Mouse (Mus musculus): ENCODE data around the gene Kif5a. TPM values are rescaled to one million over a fixed set of nuclear protein-coding genes. Genes with fewer than 3 reads are reported as not detected.

The Kif5a gene
- polyA plus RNA-seq, 1 experiment from 2014 or later, result 0.28 TPM

DNA sequence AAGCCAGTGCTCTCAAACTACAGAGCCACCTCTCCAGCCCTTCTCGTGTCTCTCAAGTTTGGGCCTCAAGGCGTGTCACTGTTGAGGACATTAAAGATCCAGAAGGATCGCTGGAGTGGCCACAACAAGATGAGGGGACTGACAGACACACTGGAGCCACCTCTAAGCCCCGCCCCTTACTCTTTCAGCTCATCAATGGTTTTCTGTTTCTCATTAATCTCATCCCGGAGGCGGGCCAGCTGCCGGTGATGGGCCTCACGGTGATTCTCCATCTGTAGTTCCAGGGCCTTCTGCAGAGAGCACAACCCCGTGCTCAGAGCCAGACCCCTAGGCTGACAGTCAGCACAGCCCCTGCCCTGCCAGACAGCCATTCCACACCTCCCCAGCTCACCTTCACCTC lies 26.6 kb downstream of the Kif5a start:
- H3K4me2 ChIP-seq (ENCODE audit: low read length), result no peak overlapping the region
- no peaks in the 10 kb centered on the region for H3K4me1 ChIP-seq (replicated peaks; ENCODE audit: insufficient read depth, low read length)
- H3K27ac ChIP-seq, result no peak overlapping the region
- ATAC-seq (replicated peaks; ENCODE audit: low FRiP score, low read depth), result no peak
- H3K4me3 ChIP-seq (replicated peaks; ENCODE audit: low read depth, low read length), result no peak overlapping the region
- 44% methylated on average over 9 of the region's 9 CpGs for WGBS
- no peak overlapping the region for H3K9ac ChIP-seq (ENCODE audit: low read depth, low read length)
- no peak for TF ChIP-seq CTCF (IDR thresholded peaks at IDR 0.05; ENCODE audit: low read depth)
- no peaks in the 10 kb centered on the region for H3K36me3 ChIP-seq (ENCODE audit: insufficient read depth, low read length)
- H3K27me3 ChIP-seq (ENCODE audit: insufficient read depth, low read length), result no peaks in the 10 kb centered on the region
- H3K9me3 ChIP-seq (replicated peaks; ENCODE audit: low read length), result no peaks in the 10 kb centered on the region
- no peak for DNase-seq (ENCODE audit: low spot score)

DNA sequence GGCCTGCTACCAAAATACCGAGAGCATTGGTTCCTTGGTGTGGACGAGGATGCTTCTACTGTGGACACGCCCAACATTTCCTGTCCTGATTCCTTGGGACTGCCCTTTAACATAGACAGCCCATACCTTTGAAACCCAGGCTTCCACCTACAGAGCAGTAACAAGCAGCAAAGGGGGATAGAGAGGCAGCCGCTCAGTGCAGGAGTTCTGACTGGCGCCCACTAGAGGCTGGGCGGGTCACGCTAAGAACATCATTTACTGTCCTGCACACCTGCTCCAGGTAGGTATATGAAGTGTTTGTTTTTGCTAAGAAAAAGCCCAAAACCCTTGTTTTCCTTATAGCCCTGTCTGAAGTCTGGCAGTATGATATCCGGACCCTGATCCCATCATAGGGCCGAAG lies 30.0 kb downstream of the Kif5a start:
- WGBS, result 79% methylated on average over 9 of the region's 9 CpGs

DNA sequence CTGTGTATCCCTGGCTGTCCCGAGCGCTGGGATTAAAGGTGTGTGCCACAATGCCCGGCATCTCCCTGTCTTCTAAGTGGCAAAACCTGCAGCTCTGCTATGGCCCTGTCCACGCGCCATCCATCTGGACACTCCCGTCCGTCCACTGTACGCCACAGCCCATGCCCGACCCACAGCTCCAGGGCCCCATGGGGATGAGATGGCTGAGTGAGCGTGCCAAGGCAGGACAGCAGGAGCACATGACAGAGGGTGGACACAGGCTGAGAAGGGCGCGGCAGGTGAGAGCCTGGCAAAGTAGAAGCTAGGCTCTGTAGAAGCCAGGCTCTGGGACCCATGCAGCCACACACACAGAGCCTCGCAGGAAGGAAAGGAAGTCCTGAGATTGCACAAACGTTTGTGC lies 31.4 kb downstream of the Kif5a start:
- ATAC-seq (replicated peaks; ENCODE audit: low FRiP score, low read depth) (no peak), DNase-seq (ENCODE audit: low spot score) (no peak)
- Histone ChIP-seq H3K4me2 (ENCODE audit: low read length) (no peak overlapping the region), H3K4me3 (replicated peaks; ENCODE audit: low read depth, low read length) (no peak overlapping the region), H3K36me3 (ENCODE audit: insufficient read depth, low read length) (no peaks in the 10 kb centered on the region), H3K4me1 (replicated peaks; ENCODE audit: insufficient read depth, low read length) (no peaks in the 10 kb centered on the region), H3K9ac (ENCODE audit: low read depth, low read length) (no peak overlapping the region), H3K9me3 (replicated peaks; ENCODE audit: low read length) (no peaks in the 10 kb centered on the region), H3K27ac (no peak overlapping the region), H3K27me3 (ENCODE audit: insufficient read depth, low read length) (no peaks in the 10 kb centered on the region)
- WGBS, result 66% methylated on average over 14 of the region's 14 CpGs
- TF ChIP-seq CTCF (IDR thresholded peaks at IDR 0.05; ENCODE audit: low read depth), result no peak

More for the DNA sequence above, 30.0 kb downstream of the Kif5a start:
- no peak overlapping the region for H3K27ac ChIP-seq
- ATAC-seq (replicated peaks; ENCODE audit: low FRiP score, low read depth) (no peak), DNase-seq (ENCODE audit: low spot score) (no peak)
- no peaks in the 10 kb centered on the region for H3K9me3 ChIP-seq (replicated peaks; ENCODE audit: low read length)
- H3K9ac ChIP-seq (ENCODE audit: low read depth, low read length), result no peak overlapping the region
- H3K36me3 ChIP-seq (ENCODE audit: insufficient read depth, low read length), result no peaks in the 10 kb centered on the region
- no peak overlapping the region for H3K4me2 ChIP-seq (ENCODE audit: low read length)
- no peak overlapping the region for H3K4me3 ChIP-seq (replicated peaks; ENCODE audit: low read depth, low read length)
- H3K27me3 ChIP-seq (ENCODE audit: insufficient read depth, low read length), result no peaks in the 10 kb centered on the region
- H3K4me1 ChIP-seq (replicated peaks; ENCODE audit: insufficient read depth, low read length), result no peaks in the 10 kb centered on the region
- peak; percentile 40; the same call in 1 of the 2 replicates for TF ChIP-seq CTCF (IDR thresholded peaks at IDR 0.05; ENCODE audit: low read depth)

DNA sequence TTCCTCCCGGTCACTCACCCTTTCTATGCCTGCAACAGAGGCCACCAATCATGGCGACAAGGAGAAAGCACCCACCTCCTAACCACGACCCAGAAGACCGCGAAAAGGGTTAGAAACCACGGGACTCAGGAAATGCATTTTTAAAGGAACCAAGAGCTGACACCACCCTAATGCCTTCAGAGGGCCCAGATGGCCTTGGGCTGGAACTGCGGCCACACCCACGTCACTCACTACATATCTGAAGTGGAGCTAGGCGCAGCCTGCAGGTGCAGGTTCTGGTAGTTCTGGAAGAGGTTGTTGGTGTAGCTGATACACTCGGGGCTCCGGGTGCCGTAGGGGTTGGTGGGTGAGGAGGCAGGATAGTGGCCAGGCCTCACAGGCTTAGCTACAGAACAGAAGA lies 32.5 kb downstream of the Kif5a start:
- Histone ChIP-seq H3K27me3 (ENCODE audit: insufficient read depth, low read length) (no peaks in the 10 kb centered on the region), H3K4me2 (ENCODE audit: low read length) (no peak overlapping the region), H3K36me3 (ENCODE audit: insufficient read depth, low read length) (no peaks in the 10 kb centered on the region), H3K4me1 (replicated peaks; ENCODE audit: insufficient read depth, low read length) (no peaks in the 10 kb centered on the region), H3K9me3 (replicated peaks; ENCODE audit: low read length) (no peaks in the 10 kb centered on the region), H3K9ac (ENCODE audit: low read depth, low read length) (no peak overlapping the region), H3K27ac (no peak overlapping the region), H3K4me3 (replicated peaks; ENCODE audit: low read depth, low read length) (no peak overlapping the region)
- WGBS, result 79% methylated on average over 12 of the region's 12 CpGs
- ATAC-seq (replicated peaks; ENCODE audit: low FRiP score, low read depth) (no peak), DNase-seq (ENCODE audit: low spot score) (no peak)
- no peak for TF ChIP-seq CTCF (IDR thresholded peaks at IDR 0.05; ENCODE audit: low read depth)

DNA sequence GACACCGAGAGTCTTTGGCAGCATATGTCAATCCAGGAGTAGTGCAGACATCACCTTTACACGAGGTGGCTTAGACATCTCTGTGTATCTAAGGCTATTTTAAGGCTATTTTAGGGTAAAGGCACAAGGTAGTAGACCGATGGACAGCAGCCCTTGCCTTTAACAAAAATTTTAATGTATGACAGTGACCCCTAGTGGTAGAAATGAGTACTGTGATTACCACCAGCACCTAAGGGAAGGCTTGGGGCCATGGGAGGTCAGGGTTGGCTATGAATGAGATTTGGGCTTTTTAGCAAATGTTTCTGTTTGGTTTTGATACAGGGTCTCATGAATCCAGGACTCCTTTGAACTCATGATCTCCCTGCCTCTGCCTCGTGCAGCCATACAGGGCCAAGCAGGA lies 34.3 kb downstream of the Kif5a start:
- Histone ChIP-seq H3K36me3 (ENCODE audit: insufficient read depth, low read length) (no peaks in the 10 kb centered on the region), H3K4me2 (ENCODE audit: low read length) (no peak overlapping the region), H3K4me1 (replicated peaks; ENCODE audit: insufficient read depth, low read length) (no peaks in the 10 kb centered on the region), H3K9me3 (replicated peaks; ENCODE audit: low read length) (no peaks in the 10 kb centered on the region), H3K4me3 (replicated peaks; ENCODE audit: low read depth, low read length) (no peak overlapping the region), H3K27ac (no peak overlapping the region), H3K27me3 (ENCODE audit: insufficient read depth, low read length) (no peaks in the 10 kb centered on the region), H3K9ac (ENCODE audit: low read depth, low read length) (no peak overlapping the region)
- WGBS, result 17% methylated on average over 4 of the region's 4 CpGs
- ATAC-seq (replicated peaks; ENCODE audit: low FRiP score, low read depth), result no peak; the same call in 1 of the 2 replicates
- peak; percentile 81 for TF ChIP-seq CTCF (IDR thresholded peaks at IDR 0.05; ENCODE audit: low read depth)
- peak; percentile 84 for DNase-seq (ENCODE audit: low spot score)

DNA sequence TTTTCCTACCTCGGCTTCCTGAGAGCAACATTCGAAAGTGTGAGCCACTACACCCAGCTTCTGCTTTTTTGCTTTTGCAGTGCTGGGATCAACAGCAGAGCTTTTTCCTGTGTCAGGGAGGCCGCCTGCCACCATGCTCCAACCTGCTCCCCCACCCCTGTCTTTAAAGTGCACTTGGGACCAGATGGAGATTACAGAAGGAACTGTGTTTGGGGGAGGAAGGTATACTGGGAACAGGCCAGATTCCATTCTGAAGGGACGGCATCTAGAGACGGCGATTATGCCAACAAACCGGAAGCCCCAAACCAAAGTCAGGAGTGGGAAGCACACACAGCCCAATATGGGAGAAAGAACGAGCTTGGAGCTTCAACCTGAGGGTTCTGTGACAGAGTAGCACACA lies 36.0 kb downstream of the Kif5a start:
- DNase-seq (ENCODE audit: low spot score) (no peak), ATAC-seq (replicated peaks; ENCODE audit: low FRiP score, low read depth) (no peak)
- Histone ChIP-seq H3K27ac (no peak overlapping the region), H3K27me3 (ENCODE audit: insufficient read depth, low read length) (no peaks in the 10 kb centered on the region), H3K9me3 (replicated peaks; ENCODE audit: low read length) (no peaks in the 10 kb centered on the region), H3K9ac (ENCODE audit: low read depth, low read length) (no peak overlapping the region), H3K36me3 (ENCODE audit: insufficient read depth, low read length) (no peaks in the 10 kb centered on the region), H3K4me1 (replicated peaks; ENCODE audit: insufficient read depth, low read length) (no peaks in the 10 kb centered on the region), H3K4me3 (replicated peaks; ENCODE audit: low read depth, low read length) (no peak overlapping the region), H3K4me2 (ENCODE audit: low read length) (no peak overlapping the region)
- 80% methylated on average over 8 of the region's 8 CpGs for WGBS
- no peak for TF ChIP-seq CTCF (IDR thresholded peaks at IDR 0.05; ENCODE audit: low read depth)

DNA sequence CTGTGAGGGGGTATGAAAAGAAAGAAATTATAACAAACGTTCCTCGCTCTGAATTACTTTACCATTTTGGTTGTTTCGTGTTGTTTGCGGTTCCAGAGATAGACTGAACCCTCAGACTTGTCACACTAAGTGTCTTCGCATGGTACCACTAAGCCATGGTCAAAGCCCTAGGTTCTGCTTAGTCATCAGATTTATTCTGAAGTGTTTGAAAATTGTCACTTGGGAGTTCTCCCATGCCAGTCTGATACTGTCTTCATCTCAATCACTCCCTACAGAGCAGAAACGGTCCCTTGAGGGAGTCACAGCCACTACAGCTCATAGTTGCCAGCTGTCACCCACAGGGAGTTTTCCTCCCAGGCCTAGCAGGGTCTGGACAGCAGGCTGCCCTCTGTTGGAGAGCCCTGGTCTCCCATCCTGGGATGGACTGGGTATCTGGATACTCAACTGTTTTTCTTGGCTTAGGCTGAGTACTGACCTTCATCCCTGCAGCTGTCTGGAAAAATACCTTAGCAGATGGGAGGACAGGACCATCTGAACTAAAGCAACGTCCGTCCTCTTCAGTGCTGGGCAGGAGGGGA lies 36.7 kb downstream of the Kif5a start:
- WGBS, result 63% methylated on average over 8 of the region's 8 CpGs
- Histone ChIP-seq H3K4me3 (replicated peaks; ENCODE audit: low read depth, low read length) (no peak overlapping the region), H3K9ac (ENCODE audit: low read depth, low read length) (no peak overlapping the region), H3K27me3 (ENCODE audit: insufficient read depth, low read length) (no peaks in the 10 kb centered on the region), H3K36me3 (ENCODE audit: insufficient read depth, low read length) (no peaks in the 10 kb centered on the region), H3K27ac (no peak overlapping the region), H3K4me1 (replicated peaks; ENCODE audit: insufficient read depth, low read length) (no peaks in the 10 kb centered on the region), H3K4me2 (ENCODE audit: low read length) (no peak overlapping the region), H3K9me3 (replicated peaks; ENCODE audit: low read length) (no peaks in the 10 kb centered on the region)
- peak; percentile 63 for TF ChIP-seq CTCF (IDR thresholded peaks at IDR 0.05; ENCODE audit: low read depth)
- ATAC-seq (replicated peaks; ENCODE audit: low FRiP score, low read depth) (0 out of 2 replicates have a peak, but pooled peaks have one; percentile 31), DNase-seq (ENCODE audit: low spot score) (peak; percentile 63)
